Mouse (Mus musculus) small intestine, adult 2 months (tissue): Measurements from ENCODE around the gene Slc7a11.

Source experiments
- CTCF ChIP-seq: fragments of 200-500 bp; IDR thresholded peaks from 2 replicates; pipeline ENCODE4 v1.5.1; 2012; ENCODE audit warnings: low read depth, mild to moderate bottlenecking, control low read depth, inconsistent platforms, low read length, moderate library complexity, mixed read lengths; ENCODE audit not compliant: insufficient replicate concordance, insufficient read length; ENCODE audit errors: extremely low read depth
- POLR2A ChIP-seq: fragments of 200-500 bp; IDR thresholded peaks from 2 replicates; pipeline ENCODE4 v1.6.1; 2012; ENCODE audit warnings: low read depth, mild to moderate bottlenecking, control low read depth, inconsistent platforms, low read length, moderate library complexity

DNA sequence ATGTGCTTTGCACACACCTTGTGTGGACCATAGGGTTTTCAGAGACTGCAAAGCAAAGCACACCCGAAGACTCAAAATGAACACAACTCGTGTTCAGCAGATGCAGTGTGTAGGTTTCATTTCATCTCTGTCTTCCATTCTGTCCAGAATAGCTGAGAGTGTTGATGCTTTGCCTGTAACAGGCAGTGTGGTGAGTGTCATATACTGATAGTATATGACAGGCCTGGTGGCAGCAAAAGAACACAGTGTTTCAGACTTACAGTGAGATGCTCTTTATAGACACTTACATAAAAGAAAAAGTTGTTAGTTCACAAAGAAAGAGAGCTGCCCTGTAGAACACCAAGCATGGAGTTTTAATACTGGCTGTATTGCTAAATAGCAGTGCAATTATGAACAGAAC lies 505.8 kb downstream of the Slc7a11 start:
- TF ChIP-seq CTCF (no peak), POLR2A (no peak)
